Mouse (Mus musculus) layer of hippocampus, postnatal 36 days (tissue): Measurements from ENCODE around the gene Cpvl. TPM values are rescaled to one million over a fixed set of nuclear protein-coding genes. Genes with fewer than 3 reads are reported as not detected.
A peak's percentile ranks its signal among the peaks of the same experiment; 100 is the strongest.

Experiments
- DNase-seq, 2 experiments: peaks; one replicate each; pipeline ENCODE4 v3.0.0; 2022
- total RNA-seq, 2 experiments: library from RNA; stranded (reverse); gene quantifications; 2 replicates each; pipeline ENCODE4 v1.2.3; 2021

Cpvl gene
- total RNA-seq, 2 experiments from 2014 or later, result not detected

- peak in 1 of 2 experiments; percentile 17 for DNase-seq
Observed at GRCm38 (mm10) chr6:53881623-53882022, 96.8 kb downstream of the Cpvl start.

GRCm38 (mm10) chr6:53881235-53881606 lies 97.2 kb downstream of the Cpvl start:
- DNase-seq, result no peak

GRCm38 (mm10) chr6:53880530-53881234 lies 97.8 kb downstream of the Cpvl start:
- DNase-seq, result peak in 1 of 2 experiments; percentile 17

GRCm38 (mm10) chr6:53879567-53879966 lies 98.9 kb downstream of the Cpvl start:
- no peak for DNase-seq

GRCm38 (mm10) chr6:53874881-53875429 lies 103.5 kb downstream of the Cpvl start:
- DNase-seq, result no peak

GRCm38 (mm10) chr6:53871903-53872302 lies 106.6 kb downstream of the Cpvl start:
- no peak for DNase-seq

- no peak for DNase-seq
Observed at GRCm38 (mm10) chr6:53863011-53863410, 115.5 kb downstream of the Cpvl start.

- DNase-seq, result no peak
Observed at GRCm38 (mm10) chr6:53859106-53859505, 119.4 kb downstream of the Cpvl start.

GRCm38 (mm10) chr6:53857822-53858221 lies 120.6 kb downstream of the Cpvl start:
- DNase-seq, result no peak

GRCm38 (mm10) chr6:53856775-53857174 lies 121.7 kb downstream of the Cpvl start:
- no peak for DNase-seq

- DNase-seq, result peak; percentile 19 to 23
Observed at GRCm38 (mm10) chr6:53854971-53855856, 123.3 kb downstream of the Cpvl start.

- DNase-seq, result no peak
Observed at GRCm38 (mm10) chr6:53854226-53854625, 124.2 kb downstream of the Cpvl start.

- no peak for DNase-seq
Observed at GRCm38 (mm10) chr6:53853546-53853945, 124.9 kb downstream of the Cpvl start.

- no peak for DNase-seq
Observed at GRCm38 (mm10) chr6:53844626-53845025, 133.8 kb downstream of the Cpvl start.

- peak in 1 of 2 experiments; percentile 22 for DNase-seq
Observed at GRCm38 (mm10) chr6:53825213-53825612, 153.3 kb downstream of the Cpvl start.

Other genes with a start within 250 kb of the Cpvl start
- gene Tril, start 157.8 kb downstream of the Cpvl start, total RNA-seq, result 10 to 100 TPM; 33.6 to 38.5 TPM
- gene Chn2, start 60.9 kb upstream of the Cpvl start, total RNA-seq, result 10 to 100 TPM; 20.1 to 23.1 TPM